ENCODE assay signal across 8 mouse cellular contexts in the genomic region with DNA sequence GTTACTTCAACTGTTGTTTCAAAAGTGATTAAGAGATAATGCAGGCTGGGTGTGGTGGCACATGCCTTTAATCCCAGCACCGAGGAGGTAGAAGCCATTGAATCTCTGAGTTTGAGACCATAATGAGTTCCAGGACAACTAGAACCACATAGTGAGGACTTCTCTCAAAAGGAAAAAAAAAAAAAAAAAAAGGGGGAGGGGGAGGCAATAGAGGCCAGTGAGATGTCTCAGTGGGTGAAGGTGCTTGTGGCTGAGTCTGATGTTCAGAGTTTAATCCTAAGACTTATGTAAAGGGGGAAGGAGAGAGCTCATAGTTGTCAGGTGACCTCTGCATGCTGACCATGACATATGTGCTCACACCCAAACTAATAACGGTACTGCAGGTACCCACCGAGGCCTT. TPM values are rescaled to one million over a fixed set of nuclear protein-coding genes. Genes with fewer than 3 reads are reported as not detected.
DNase-seq lines count a peak whose midpoint lies in the region; ATAC-seq lines count a peak whose summit lies in the region.
"Had no signal": no experiment of that assay in that cellular context is flagged by ENCODE, and none has a peak within 500 bp of the region (broad histone marks: within the 10 kb centered on the region; RNA-seq: fewer than 3 reads in every experiment).

No protein-coding gene starts in this region.

- H3K4me2 ChIP-seq in lung, embryonic 16.5 days (ENCODE audit: low read depth, low read length), result peak overlapping the region; percentile 86; the same call in 1 of the 2 replicates
- H3K4me2 ChIP-seq in forebrain, embryonic 11.5 days (ENCODE audit: low read depth, low read length, severe bottlenecking), result peak overlapping the region; percentile 11; the same call in 1 of the 2 replicates
- peak overlapping the region; percentile 93; the same call in 1 of the 2 replicates for H3K4me2 ChIP-seq in limb, embryonic 12.5 days
- H3K4me2 ChIP-seq in neural tube, embryonic 15.5 days, result peak overlapping the region; percentile 84

- H3K9me3 ChIP-seq in lung, embryonic 16.5 days (ENCODE audit: control insufficient read depth, low read length), result no peaks in the 10 kb centered on the region
- no peaks in the 10 kb centered on the region for H3K9me3 ChIP-seq in forebrain, embryonic 11.5 days (ENCODE audit: control insufficient read depth, low read length)
- H3K9me3 ChIP-seq in limb, embryonic 12.5 days, result no peaks in the 10 kb centered on the region
- no peaks in the 10 kb centered on the region for H3K9me3 ChIP-seq in neural tube, embryonic 15.5 days (replicated peaks)

- no peak for ATAC-seq in lung, embryonic 16.5 days (ENCODE audit: low read depth)
- no peak for ATAC-seq in forebrain, embryonic 11.5 days (replicated peaks; ENCODE audit: low FRiP score)
- no peak for ATAC-seq in limb, embryonic 12.5 days (ENCODE audit: insufficient number of reproducible peaks, insufficient read depth, low FRiP score, low TSS enrichment, low read depth)
- no peak for ATAC-seq in neural tube, embryonic 15.5 days (ENCODE audit: low FRiP score)
- ATAC-seq in frontal cortex, adult (ENCODE audit: low TSS enrichment), result no peak

- no peak for DNase-seq in lung, postnatal 4 days
- no peak for DNase-seq in forebrain, embryonic 11.5 days (ENCODE audit: low spot score)
- no peak for DNase-seq in urinary bladder, adult 2 months (ENCODE audit: low spot score)
- DNase-seq: lung, adult 18-20 months had no signal

- H3K36me3 ChIP-seq in lung, embryonic 16.5 days (ENCODE audit: control insufficient read depth, insufficient read depth, low read length), result peaks cover 9% of the 10 kb centered on the region
- peaks cover 4% of the 10 kb centered on the region; the same call in 1 of the 2 replicates for H3K36me3 ChIP-seq in forebrain, embryonic 11.5 days (ENCODE audit: control insufficient read depth, insufficient read depth, low read length)
- H3K36me3 ChIP-seq in limb, embryonic 12.5 days, result peaks cover 23% of the 10 kb centered on the region
- H3K36me3 ChIP-seq in neural tube, embryonic 15.5 days, result peaks cover 18% of the 10 kb centered on the region

- no peak overlapping the region for H3K27ac ChIP-seq in lung, embryonic 16.5 days (ENCODE audit: low read length)
- no peak overlapping the region for H3K27ac ChIP-seq in forebrain, embryonic 11.5 days (ENCODE audit: low read depth, low read length)
- no peak overlapping the region for H3K27ac ChIP-seq in limb, embryonic 12.5 days
- H3K27ac ChIP-seq in neural tube, embryonic 15.5 days (replicated peaks), result no peak overlapping the region

- WGBS in lung, embryonic 16.5 days, result 74% methylated on average over 3 of the region's 3 CpGs
- 81% methylated on average over 3 of the region's 3 CpGs for WGBS in forebrain, embryonic 11.5 days
- 75% methylated on average over 3 of the region's 3 CpGs for WGBS in limb, embryonic 12.5 days
- 86% methylated on average over 3 of the region's 3 CpGs for WGBS in neural tube, embryonic 15.5 days

- no peaks in the 10 kb centered on the region for H3K27me3 ChIP-seq in lung, embryonic 16.5 days (ENCODE audit: control insufficient read depth, insufficient read depth, low read depth, low read length)
- H3K27me3 ChIP-seq in forebrain, embryonic 11.5 days (ENCODE audit: control insufficient read depth, insufficient read depth, low read length), result no peaks in the 10 kb centered on the region
- no peaks in the 10 kb centered on the region for H3K27me3 ChIP-seq in limb, embryonic 12.5 days
- no peaks in the 10 kb centered on the region for H3K27me3 ChIP-seq in neural tube, embryonic 15.5 days (replicated peaks)

- no peak overlapping the region for H3K9ac ChIP-seq in lung, embryonic 16.5 days (ENCODE audit: low read length)
- no peak overlapping the region for H3K9ac ChIP-seq in forebrain, embryonic 11.5 days (ENCODE audit: low read length)
- no peak overlapping the region for H3K9ac ChIP-seq in limb, embryonic 12.5 days (replicated peaks)
- no peak overlapping the region for H3K9ac ChIP-seq in neural tube, embryonic 15.5 days (replicated peaks)

- peaks cover 17% of the 10 kb centered on the region for H3K4me1 ChIP-seq in lung, embryonic 16.5 days (replicated peaks; ENCODE audit: control insufficient read depth, insufficient read depth, low read length)
- peaks cover 14% of the 10 kb centered on the region for H3K4me1 ChIP-seq in forebrain, embryonic 11.5 days (replicated peaks; ENCODE audit: control insufficient read depth, insufficient read depth, low read length)
- peaks cover 32% of the 10 kb centered on the region for H3K4me1 ChIP-seq in limb, embryonic 12.5 days (replicated peaks)
- H3K4me1 ChIP-seq in neural tube, embryonic 15.5 days, result peaks cover 49% of the 10 kb centered on the region

- H3K4me3 ChIP-seq in lung, embryonic 16.5 days (ENCODE audit: low read length), result no peak overlapping the region
- no peak overlapping the region for H3K4me3 ChIP-seq in forebrain, embryonic 11.5 days (ENCODE audit: low read depth, low read length)
- H3K4me3 ChIP-seq in limb, embryonic 12.5 days (replicated peaks), result no peak overlapping the region
- H3K4me3 ChIP-seq in neural tube, embryonic 15.5 days (replicated peaks), result no peak overlapping the region

RNA-seq across cellular contexts. Expression of a gene that starts 1.8 kb away (rescaled TPM):
- polyA plus RNA-seq in lung, embryonic 16.5 days (2015; fragmentation: Nextera tagmentation; extraction: Ambion mirVana), result 13.2 and 15.8 TPM in 2 replicates
- 19.7 and 21.6 TPM in 2 replicates for polyA plus RNA-seq in forebrain, embryonic 11.5 days (2014; fragmentation: Nextera tagmentation; extraction: Ambion mirVana)
- polyA plus RNA-seq in limb, embryonic 12.5 days (2016; fragmentation: Nextera tagmentation; extraction: Ambion mirVana), result 18.5 and 20.2 TPM in 2 replicates
- polyA plus RNA-seq in neural tube, embryonic 15.5 days (2015; fragmentation: Nextera tagmentation; extraction: Ambion mirVana), result 11.0 and 12.3 TPM in 2 replicates
- 6.4 and 6.5 TPM in 2 replicates for polyA plus RNA-seq in urinary bladder, adult 2 months (2012; rRNA removed)

RNA-seq across cellular contexts. Expression of a gene that starts 1.9 kb away (rescaled TPM):
- polyA plus RNA-seq in lung, embryonic 16.5 days (2015; fragmentation: Nextera tagmentation; extraction: Ambion mirVana), result 11.4 and 13.2 TPM in 2 replicates
- polyA plus RNA-seq in forebrain, embryonic 11.5 days (2014; fragmentation: Nextera tagmentation; extraction: Ambion mirVana), result 36.3 and 36.6 TPM in 2 replicates
- 29.2 and 30.5 TPM in 2 replicates for polyA plus RNA-seq in limb, embryonic 12.5 days (2016; fragmentation: Nextera tagmentation; extraction: Ambion mirVana)
- 14.2 and 14.4 TPM in 2 replicates for polyA plus RNA-seq in neural tube, embryonic 15.5 days (2015; fragmentation: Nextera tagmentation; extraction: Ambion mirVana)
- 7.2 and 9.2 TPM in 2 replicates for polyA plus RNA-seq in urinary bladder, adult 2 months (2012; rRNA removed)

Comparison
In these comparisons a context has a peak if more than half of its experiments do, and no peak if none do; other contexts are left out.
1. H3K4me2 ChIP-seq: peak in every context shown above with its lines; median percentile 93 in limb, embryonic 12.5 days; 86 in lung, embryonic 16.5 days; 84 in neural tube, embryonic 15.5 days; 11 in forebrain, embryonic 11.5 days.